Mouse (Mus musculus) left cerebral cortex, adult 8-10 months (tissue): ENCODE data around the gene Zmynd10. TPM values are rescaled to one million over a fixed set of nuclear protein-coding genes. Genes with fewer than 3 reads are reported as not detected.
A peak's percentile ranks its signal among the peaks of the same experiment; 100 is the strongest.

ENCODE experiments used
- DNase-seq, 2 experiments: peaks; one replicate each; pipeline ENCODE4 v3.0.0; 2022; ENCODE audit warnings: low spot score in 2 of 2
- total RNA-seq, 4 experiments: library from RNA; stranded (reverse); gene quantifications; 2 replicates each; pipeline ENCODE4 v1.2.4; 2022

The Zmynd10 gene
- total RNA-seq: 1 to 10 TPM; 5.1 to 8.3 (median 6.3) TPM

- peak; percentile 72 to 90 for DNase-seq
These were observed at the start of gene Zmynd10 for GRCm38 (mm10) chr9:107547026-107547425. Gene Zmynd10 (plus strand): TSS chr9:107547298.

- DNase-seq: no peak
These were observed 46.3 kb upstream of the Zmynd10 start for GRCm38 (mm10) chr9:107500708-107501286.

GRCm38 (mm10) chr9:107502131-107502846 lies 44.8 kb upstream of the Zmynd10 start:
- DNase-seq: no peak

- DNase-seq: no peak
These were observed 42.2 kb upstream of the Zmynd10 start for GRCm38 (mm10) chr9:107504662-107505537.

GRCm38 (mm10) chr9:107508266-107508665 lies 38.8 kb upstream of the Zmynd10 start:
- peak; percentile 32 to 65 for DNase-seq

- DNase-seq: no peak
These were observed 36.6 kb upstream of the Zmynd10 start for GRCm38 (mm10) chr9:107510384-107511100.

- DNase-seq: no peak
These were observed 35.7 kb upstream of the Zmynd10 start for GRCm38 (mm10) chr9:107511436-107511835.

- DNase-seq: no peak
These were observed 34.8 kb upstream of the Zmynd10 start for GRCm38 (mm10) chr9:107512326-107512725.

GRCm38 (mm10) chr9:107514303-107514955 lies 32.7 kb upstream of the Zmynd10 start:
- peak; percentile 57 to 92 for DNase-seq

GRCm38 (mm10) chr9:107520331-107520730 lies 26.8 kb upstream of the Zmynd10 start:
- DNase-seq: no peak

GRCm38 (mm10) chr9:107521190-107521589 lies 25.9 kb upstream of the Zmynd10 start:
- DNase-seq: no peak

GRCm38 (mm10) chr9:107521711-107522399 lies 25.2 kb upstream of the Zmynd10 start:
- DNase-seq: no peak

- no peak for DNase-seq
These were observed 24.7 kb upstream of the Zmynd10 start for GRCm38 (mm10) chr9:107522400-107522711.

GRCm38 (mm10) chr9:107526198-107527026 lies 20.7 kb upstream of the Zmynd10 start:
- peak; percentile 54 to 72 for DNase-seq

GRCm38 (mm10) chr9:107533791-107534407 lies 13.2 kb upstream of the Zmynd10 start, which contains the start of gene Tmem115:
Gene Tmem115 (plus strand): TSS chr9:107533945.
- DNase-seq: peak; percentile 79 to 96

GRCm38 (mm10) chr9:107534408-107535202 lies 12.5 kb upstream of the Zmynd10 start:
- DNase-seq: no peak

- DNase-seq: no peak
These were observed 8.9 kb upstream of the Zmynd10 start for GRCm38 (mm10) chr9:107538231-107538630.

- no peak for DNase-seq
These were observed 8.4 kb upstream of the Zmynd10 start for GRCm38 (mm10) chr9:107538711-107539110.
